Mouse (Mus musculus) spleen, adult 2 months (tissue): Measurements from ENCODE around the gene Eps8l1. TPM values are rescaled to one million over a fixed set of nuclear protein-coding genes. Genes with fewer than 3 reads are reported as not detected.
"Not testable (repeated sequence)": the region's sequence is repeated elsewhere in the genome, so short reads cannot be mapped to it uniquely, and the experiment has no call there.

Source experiments
- DNase-seq, 2 experiments: peaks; one replicate each; pipeline versions ENCODE4 v3.0.0 to v3.0.0-alpha.2; 2012 to 2021; ENCODE audit warnings: low spot score in 2 of 2, low read depth in 1 of 2
- H3K27ac ChIP-seq: fragments of 200-500 bp; 2 replicates; pipeline ENCODE4 v1.5.1; 2012; ENCODE audit warnings: low read length, inconsistent platforms; ENCODE audit not compliant: insufficient read depth
- H3K27me3 ChIP-seq: fragments of 200-500 bp; 2 replicates; pipeline ENCODE4 v1.6.1; 2012; ENCODE audit warnings: mild to moderate bottlenecking, moderate library complexity, low read length, inconsistent platforms; ENCODE audit not compliant: control insufficient read depth, insufficient read depth
- H3K36me3 ChIP-seq: fragments of 200-500 bp; 2 replicates; pipeline ENCODE4 v1.6.1; 2012; ENCODE audit warnings: mild to moderate bottlenecking, low read length, inconsistent platforms; ENCODE audit not compliant: control insufficient read depth, insufficient read depth
- H3K4me1 ChIP-seq: fragments of 200-500 bp; 2 replicates; pipeline ENCODE4 v1.6.1; 2011; ENCODE audit warnings: inconsistent platforms; ENCODE audit not compliant: control insufficient read depth, insufficient read depth, insufficient read length
- H3K4me3 ChIP-seq: fragments of 200-500 bp; 2 replicates; pipeline ENCODE4 v1.5.1; 2011; ENCODE audit warnings: mild to moderate bottlenecking, inconsistent platforms; ENCODE audit not compliant: insufficient read depth, insufficient read length; ENCODE audit errors: extremely low read depth
- CTCF ChIP-seq: fragments of 200-500 bp; IDR thresholded peaks from 2 replicates; pipeline ENCODE4 v1.5.1; 2011; ENCODE audit warnings: mild to moderate bottlenecking, inconsistent platforms; ENCODE audit not compliant: insufficient read depth, insufficient read length, insufficient replicate concordance; ENCODE audit errors: extremely low read depth
- POLR2A ChIP-seq: fragments of 200-500 bp; IDR thresholded peaks from 2 replicates; pipeline ENCODE4 v1.6.1; 2011; ENCODE audit warnings: low read depth, low read length, inconsistent platforms
- WGBS: fragments of 180-500 bp; shearing (Covaris S2); methylation state at CpG from one replicate; pipeline ENCODE4 v1.1.7; 2018; 5-methylcytosine and 5-hydroxymethylcytosine counted together
- polyA plus RNA-seq: library from polyadenylated mRNA; depleted of rRNA; stranded (reverse); fragments of >200 nt; gene quantifications from 2 replicates; pipeline ENCODE4 v1.2.3, GENCODE M21; 2012; rRNA removed

Eps8l1 gene
- polyA plus RNA-seq, 1 experiment: 0.18 TPM

GRCm38 (mm10) chr7:4523205-4524130 is 63.0 kb downstream of the Eps8l1 start:
- DNase-seq: no peak
- TF ChIP-seq POLR2A: no peak
- TF ChIP-seq CTCF: no peak
- H3K4me1 ChIP-seq: no peaks in the 10 kb centered on the region
- no peak overlapping the region for H3K27ac ChIP-seq
- no peaks in the 10 kb centered on the region for H3K27me3 ChIP-seq
- no peak overlapping the region for H3K4me3 ChIP-seq
- no peaks in the 10 kb centered on the region for H3K36me3 ChIP-seq
- 90% methylated on average over 33 of the region's 33 CpGs for WGBS

DNA sequence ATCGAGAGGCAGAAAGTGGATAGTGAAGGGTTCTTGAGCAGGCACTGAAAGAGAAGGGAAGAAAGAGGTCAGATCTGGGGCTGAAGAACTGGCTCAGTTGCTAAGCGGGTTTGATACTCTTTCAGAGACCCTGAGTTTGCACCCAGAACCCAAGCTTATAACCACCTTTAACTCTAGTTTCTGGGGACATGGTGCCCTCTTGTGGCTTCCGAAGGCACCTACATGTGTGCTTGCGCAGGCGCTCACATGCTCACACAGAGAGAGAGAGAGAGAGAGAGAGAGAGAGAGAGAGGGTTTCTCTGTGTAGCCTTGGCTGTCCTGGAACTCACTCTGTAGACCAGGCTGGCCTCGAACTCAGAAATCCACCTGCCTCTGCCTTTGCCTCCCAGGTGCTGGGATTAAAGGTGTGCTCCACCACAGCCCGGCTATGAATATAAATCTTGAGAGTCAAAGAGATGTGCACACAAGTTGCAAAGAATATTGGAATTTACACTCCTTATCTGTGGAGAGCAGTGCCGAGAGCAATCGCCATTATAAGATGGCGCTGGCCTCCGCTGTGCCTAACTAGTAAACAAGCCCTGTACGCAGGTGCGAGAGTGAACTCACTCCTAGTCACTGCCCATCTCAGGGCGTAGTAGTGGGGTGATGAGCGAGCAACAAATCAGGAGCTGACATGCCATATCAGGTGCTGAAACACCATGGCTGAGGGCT is 63.9 kb downstream of the Eps8l1 start, which contains the start of gene Tnni3:
TSS of gene Tnni3 (minus strand) at position 18 of the 711 bp plus-strand sequence.
- WGBS: 64% methylated on average over 15 of the region's 15 CpGs

GRCm38 (mm10) chr7:4526341-4527301 is 66.1 kb downstream of the Eps8l1 start:
- H3K27ac ChIP-seq: peak overlapping the region; percentile 39

More for the DNA sequence above, 63.9 kb downstream of the Eps8l1 start, which contains the start of gene Tnni3:
- DNase-seq: peak; percentile 26 to 49
- not testable (repeated sequence) for H3K4me1 ChIP-seq, H3K4me3 ChIP-seq, H3K27ac ChIP-seq, H3K36me3 ChIP-seq, H3K27me3 ChIP-seq
- TF ChIP-seq CTCF: peak; percentile 66; the same call in 1 of the 2 replicates

GRCm38 (mm10) chr7:4527302-4527689 is 66.8 kb downstream of the Eps8l1 start:
- TF ChIP-seq CTCF (no peak), POLR2A (no peak)
- peaks cover 2% of the 10 kb centered on the region for H3K27me3 ChIP-seq
- no peaks in the 10 kb centered on the region for H3K4me1 ChIP-seq
- peak overlapping the region; percentile 11; the same call in 1 of the 2 replicates for H3K4me3 ChIP-seq
- WGBS: 76% methylated on average over 18 of the region's 18 CpGs
- H3K36me3 ChIP-seq: no peaks in the 10 kb centered on the region
- H3K27ac ChIP-seq: no peak overlapping the region
- DNase-seq: no peak

More at GRCm38 (mm10) chr7:4526341-4527301, 66.1 kb downstream of the Eps8l1 start:
- Histone ChIP-seq H3K4me3 (peak overlapping the region; percentile 51), H3K27me3 (no peaks in the 10 kb centered on the region), H3K36me3 (no peaks in the 10 kb centered on the region), H3K4me1 (no peaks in the 10 kb centered on the region)
- TF ChIP-seq CTCF (peak; percentile 65), POLR2A (no peak)
- peak; percentile 63 to 79 for DNase-seq
- WGBS: 29% methylated on average over 40 of the region's 40 CpGs

Other genes with a start within 250 kb of the Eps8l1 start
- gene Lilra5, start 222.9 kb upstream of the Eps8l1 start, polyA plus RNA-seq: 0.52 and 1.5 TPM in 2 replicates
- 5.0 and 5.7 TPM in 2 replicates for gene Ncr1, start 123.0 kb upstream of the Eps8l1 start, polyA plus RNA-seq
- 2.9 and 3.2 TPM in 2 replicates for gene Gp6, start 62.9 kb upstream of the Eps8l1 start, polyA plus RNA-seq
- 6.4 and 7.8 TPM in 2 replicates for gene Rdh13, start 15.0 kb upstream of the Eps8l1 start, polyA plus RNA-seq
- 92.6 and 98.8 TPM in 2 replicates for gene Ppp1r12c, start 41.0 kb downstream of the Eps8l1 start, polyA plus RNA-seq
- gene Tnnt1, start 55.7 kb downstream of the Eps8l1 start, polyA plus RNA-seq: 0.34 and 0.53 TPM in 2 replicates
- gene Tnni3, start 63.6 kb downstream of the Eps8l1 start, polyA plus RNA-seq: 5.3 and 5.5 TPM in 2 replicates
- 9.6 and 10.4 TPM in 2 replicates for gene Dnaaf3, start 71.8 kb downstream of the Eps8l1 start, polyA plus RNA-seq
- gene Syt5, start 86.9 kb downstream of the Eps8l1 start, polyA plus RNA-seq: 0.21 and 0.34 TPM in 2 replicates
- gene Ptprh, start 143.4 kb downstream of the Eps8l1 start, polyA plus RNA-seq: 0.07 and 0.11 TPM in 2 replicates
- 31.9 and 32.7 TPM in 2 replicates for gene Tmem86b, start 170.7 kb downstream of the Eps8l1 start, polyA plus RNA-seq
- gene Ppp6r1, start 198.3 kb downstream of the Eps8l1 start, polyA plus RNA-seq: 136 and 159 TPM in 2 replicates
- 32.2 and 37.3 TPM in 2 replicates for gene Hspbp1, start 224.4 kb downstream of the Eps8l1 start, polyA plus RNA-seq
- 0.84 and 1.3 TPM in 2 replicates for gene Brsk1, start 229.9 kb downstream of the Eps8l1 start, polyA plus RNA-seq